Mouse (Mus musculus): Measurements from ENCODE around the gene Ttc22. TPM values are rescaled to one million over a fixed set of nuclear protein-coding genes. Genes with fewer than 3 reads are reported as not detected.

Gene Ttc22
- polyA plus RNA-seq (2012; fragmentation: generic; extraction: Trizol), result 0.04 TPM

GRCm38 (mm10) chr4:106622030-106622493 is at the start of gene Ttc22:
Gene Ttc22 (plus strand): TSS chr4:106622432.
- H3K27me3 ChIP-seq (ENCODE audit: control insufficient read depth, insufficient read depth, insufficient read length), result peaks cover 43% of the 10 kb centered on the region
- H3ac ChIP-seq (ENCODE audit: control insufficient read depth, insufficient read length), result no peak within 1 kb of the TSS
- no peaks in the 10 kb centered on the region for H3K79me2 ChIP-seq (ENCODE audit: control insufficient read depth, insufficient read depth)
- H3K4me2 ChIP-seq (ENCODE audit: low read depth), result no peak within 1 kb of the TSS
- no peak within 1 kb of the TSS for H3K4me3 ChIP-seq
- no peak for TF ChIP-seq MYOG (IDR thresholded peaks at IDR 0.05; ENCODE audit: control insufficient read depth in 1 of 3, insufficient read depth in 1 of 3, insufficient read length in 2 of 3, low read depth in 2 of 3)
- TF ChIP-seq TCF3 (IDR thresholded peaks at IDR 0.05; ENCODE audit: insufficient read length, low read depth), result no peak
- TF ChIP-seq TCF12 (IDR thresholded peaks at IDR 0.05; ENCODE audit: insufficient read depth, poor library complexity, severe bottlenecking), result no peak
- no peak for TF ChIP-seq POLR2A (IDR thresholded peaks at IDR 0.05; ENCODE audit: insufficient read length, low read depth)
- TF ChIP-seq E2F4 (IDR thresholded peaks at IDR 0.05; ENCODE audit: insufficient read depth), result no peak
- TF ChIP-seq USF1 (IDR thresholded peaks at IDR 0.05; ENCODE audit: low read depth), result no peak
- no peak for TF ChIP-seq REST (IDR thresholded peaks at IDR 0.05; ENCODE audit: insufficient read depth, insufficient read length)
- no peak for TF ChIP-seq CEBPB (IDR thresholded peaks at IDR 0.05; ENCODE audit: insufficient read depth, poor library complexity, severe bottlenecking)
- no peak for TF ChIP-seq SRF (IDR thresholded peaks at IDR 0.05; ENCODE audit: control insufficient read depth, insufficient read length, low read depth)
- TF ChIP-seq POLR2AphosphoS2 (IDR thresholded peaks at IDR 0.05; ENCODE audit: insufficient read length, low read depth), result no peak
- no peak for TF ChIP-seq MYOD1 (IDR thresholded peaks at IDR 0.05; ENCODE audit: control insufficient read depth in 1 of 3, insufficient read length in 2 of 3, low read depth in 2 of 3)
- no peak for TF ChIP-seq MAX (IDR thresholded peaks at IDR 0.05; ENCODE audit: low read depth)
- no peaks in the 10 kb centered on the region for H3K36me3 ChIP-seq (ENCODE audit: control insufficient read depth, insufficient read depth)

- no peak overlapping the region for H3ac ChIP-seq (ENCODE audit: control insufficient read depth, insufficient read length)
These were observed 47.2 kb upstream of the Ttc22 start for GRCm38 (mm10) chr4:106575022-106575421.

GRCm38 (mm10) chr4:106577511-106577910 is 44.7 kb upstream of the Ttc22 start:
- no peak overlapping the region for H3ac ChIP-seq (ENCODE audit: control insufficient read depth, insufficient read length)
- no peak for TF ChIP-seq TCF3 (IDR thresholded peaks at IDR 0.05; ENCODE audit: insufficient read length, low read depth)
- H3K36me3 ChIP-seq (ENCODE audit: control insufficient read depth, insufficient read depth), result peaks cover 28% of the 10 kb centered on the region

More at GRCm38 (mm10) chr4:106575022-106575421, 47.2 kb upstream of the Ttc22 start:
- H3K27me3 ChIP-seq (ENCODE audit: control insufficient read depth, insufficient read depth, insufficient read length), result no peaks in the 10 kb centered on the region
- H3K36me3 ChIP-seq (ENCODE audit: control insufficient read depth, insufficient read depth), result peaks cover 24% of the 10 kb centered on the region
- TF ChIP-seq SRF (IDR thresholded peaks at IDR 0.05; ENCODE audit: control insufficient read depth, insufficient read length, low read depth) (no peak), MYOG (IDR thresholded peaks at IDR 0.05; ENCODE audit: control insufficient read depth in 1 of 3, insufficient read depth in 1 of 3, insufficient read length in 2 of 3, low read depth in 2 of 3) (peak; percentile 29 to 93 (median 92)), POLR2AphosphoS2 (IDR thresholded peaks at IDR 0.05; ENCODE audit: insufficient read length, low read depth) (no peak), REST (IDR thresholded peaks at IDR 0.05; ENCODE audit: insufficient read depth, insufficient read length) (no peak), TCF3 (IDR thresholded peaks at IDR 0.05; ENCODE audit: insufficient read length, low read depth) (peak; percentile 88), TCF12 (IDR thresholded peaks at IDR 0.05; ENCODE audit: insufficient read depth, poor library complexity, severe bottlenecking) (peak; percentile 71), MYOD1 (IDR thresholded peaks at IDR 0.05; ENCODE audit: control insufficient read depth in 1 of 3, insufficient read length in 2 of 3, low read depth in 2 of 3) (peak in 2 of 3 experiments; percentile 74 to 93)
- no peak overlapping the region for H3K4me3 ChIP-seq
- H3K4me2 ChIP-seq (ENCODE audit: low read depth), result no peak overlapping the region
- H3K79me2 ChIP-seq (ENCODE audit: control insufficient read depth, insufficient read depth), result peaks cover 4% of the 10 kb centered on the region

DNA sequence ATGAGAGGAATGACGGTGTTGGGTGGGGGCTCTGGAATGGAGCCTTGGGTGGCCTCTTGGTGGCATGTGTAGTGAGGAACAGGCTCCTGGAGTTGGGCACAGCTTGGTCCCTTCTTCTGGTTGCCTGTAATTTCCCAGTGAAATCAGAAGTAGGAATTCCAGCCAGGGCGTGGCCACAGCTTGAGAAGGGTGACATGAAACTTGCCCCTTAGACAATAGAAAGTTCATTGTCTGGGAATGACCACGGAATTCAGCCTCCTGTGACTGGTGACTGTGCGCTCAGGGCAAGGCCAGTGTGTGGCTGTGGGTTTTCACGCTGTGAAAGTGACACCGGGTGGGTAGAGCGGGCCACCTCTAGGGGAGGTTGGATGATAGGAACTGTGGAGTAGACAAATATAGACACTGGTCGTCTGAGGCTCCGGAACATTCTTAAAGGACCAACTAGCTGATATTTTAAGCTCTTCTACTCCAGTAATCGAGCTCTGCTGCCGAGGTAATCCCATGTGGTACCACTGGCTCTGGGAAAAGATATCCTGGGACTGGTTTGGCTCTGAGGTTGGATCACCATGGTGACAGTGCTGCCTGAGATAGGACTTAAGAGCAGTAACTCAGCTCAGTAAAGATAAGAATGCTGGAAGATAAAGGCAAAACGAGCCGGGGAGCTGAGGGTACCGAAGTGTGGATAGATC is 40.9 kb upstream of the Ttc22 start:
- Histone ChIP-seq H3K4me3 (no peak overlapping the region), H3K27me3 (ENCODE audit: control insufficient read depth, insufficient read depth, insufficient read length) (no peaks in the 10 kb centered on the region), H3ac (ENCODE audit: control insufficient read depth, insufficient read length) (no peak overlapping the region), H3K4me2 (ENCODE audit: low read depth) (no peak overlapping the region), H3K79me2 (ENCODE audit: control insufficient read depth, insufficient read depth) (no peaks in the 10 kb centered on the region), H3K36me3 (ENCODE audit: control insufficient read depth, insufficient read depth) (peaks cover 25% of the 10 kb centered on the region)
- TF ChIP-seq USF1 (IDR thresholded peaks at IDR 0.05; ENCODE audit: low read depth) (no peak), MYOG (IDR thresholded peaks at IDR 0.05; ENCODE audit: control insufficient read depth in 1 of 3, insufficient read depth in 1 of 3, insufficient read length in 2 of 3, low read depth in 2 of 3) (peak in 1 of 3 experiments; percentile 49)

More at GRCm38 (mm10) chr4:106577511-106577910, 44.7 kb upstream of the Ttc22 start:
- no peak overlapping the region for H3K4me2 ChIP-seq (ENCODE audit: low read depth)
- H3K4me3 ChIP-seq, result no peak overlapping the region
- H3K79me2 ChIP-seq (ENCODE audit: control insufficient read depth, insufficient read depth), result no peaks in the 10 kb centered on the region
- H3K27me3 ChIP-seq (ENCODE audit: control insufficient read depth, insufficient read depth, insufficient read length), result no peaks in the 10 kb centered on the region

DNA sequence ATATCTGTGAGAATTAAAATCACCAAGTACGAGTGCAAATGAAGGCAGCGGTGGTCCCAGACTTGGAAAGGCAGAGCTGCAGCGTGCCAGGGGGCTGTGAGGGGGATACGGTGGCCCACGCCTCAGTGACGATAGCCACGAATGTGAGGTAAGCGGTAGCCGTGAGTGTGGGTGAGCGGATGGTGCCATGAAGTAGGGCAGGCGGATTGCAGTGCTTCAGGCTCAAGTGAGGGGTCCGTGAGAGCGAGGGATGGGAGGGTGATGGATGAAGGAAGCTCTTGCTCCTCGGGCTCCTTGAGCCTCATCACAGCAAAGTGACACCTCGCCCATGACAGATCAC is 40.4 kb upstream of the Ttc22 start:
- Histone ChIP-seq H3K36me3 (ENCODE audit: control insufficient read depth, insufficient read depth) (peaks cover 25% of the 10 kb centered on the region), H3ac (ENCODE audit: control insufficient read depth, insufficient read length) (no peak overlapping the region), H3K79me2 (ENCODE audit: control insufficient read depth, insufficient read depth) (no peaks in the 10 kb centered on the region), H3K4me3 (no peak overlapping the region), H3K27me3 (ENCODE audit: control insufficient read depth, insufficient read depth, insufficient read length) (no peaks in the 10 kb centered on the region), H3K4me2 (ENCODE audit: low read depth) (no peak overlapping the region)
- no peak for TF ChIP-seq TCF12 (IDR thresholded peaks at IDR 0.05; ENCODE audit: insufficient read depth, poor library complexity, severe bottlenecking)
